Mouse (Mus musculus): ENCODE results near the gene D630045J12Rik. TPM values are rescaled to one million over a fixed set of nuclear protein-coding genes. Genes with fewer than 3 reads are reported as not detected.
A peak's percentile ranks its signal among the peaks of the same experiment; 100 is the strongest.

Gene D630045J12Rik
- 8.1 and 8.2 TPM in 2 replicates for polyA plus RNA-seq (2015; fragmentation: Nextera tagmentation; extraction: Ambion mirVana)

DNA sequence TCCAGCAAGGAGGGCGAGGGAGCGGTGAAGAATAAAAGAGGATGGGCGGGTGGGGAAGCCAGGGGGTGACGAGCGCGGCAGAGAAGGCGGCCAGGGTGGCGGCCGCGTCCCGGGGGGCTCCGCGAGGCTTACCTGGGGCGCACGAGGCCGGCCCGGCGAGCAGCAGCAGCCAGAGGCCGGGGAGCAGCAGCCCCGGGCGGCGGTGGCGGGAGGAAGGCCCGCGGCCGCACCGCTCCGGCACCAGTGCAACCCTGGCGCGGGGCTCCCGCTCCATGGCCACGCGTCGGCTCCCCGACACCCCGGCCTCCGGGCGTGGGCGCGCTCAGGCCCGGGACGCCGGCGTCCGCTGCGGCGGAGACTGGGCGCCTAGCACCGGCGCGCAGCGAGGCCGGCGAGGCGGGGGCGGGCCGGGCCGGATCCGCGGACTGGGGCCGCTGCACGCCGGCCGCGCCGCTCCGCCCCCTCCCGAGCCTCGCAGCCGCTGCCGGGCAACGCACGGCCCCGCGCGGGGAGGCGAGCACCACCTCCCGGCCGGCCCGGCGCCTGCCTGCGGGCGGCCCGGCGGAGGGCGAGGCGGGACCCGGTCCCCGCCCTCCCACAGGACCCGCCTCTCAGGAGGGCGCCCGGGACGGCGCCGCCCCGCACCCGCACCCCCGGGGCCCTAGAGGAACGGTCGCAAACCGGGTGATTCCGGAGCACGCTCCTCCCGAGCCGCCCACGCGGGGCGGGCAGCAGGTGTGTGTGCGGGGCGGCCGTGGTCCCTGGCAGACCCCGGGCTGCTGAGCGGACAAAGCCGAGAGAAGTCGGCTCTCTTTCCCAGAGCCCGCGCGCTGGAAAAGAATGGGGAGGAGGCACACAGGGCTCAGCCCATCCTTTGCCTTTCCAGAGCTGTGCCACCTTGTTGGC, at the start of gene D630045J12Rik:
Gene D630045J12Rik (minus strand): TSS at position 274 of the 906 bp plus-strand sequence.
- H3K4me3 ChIP-seq: peak within 1 kb of the TSS; percentile 86
- H3K9me3 ChIP-seq: no peaks in the 10 kb centered on the region
- peak; percentile 93 for ATAC-seq (ENCODE audit: low FRiP score, low read depth)
- peaks cover 23% of the 10 kb centered on the region for H3K4me1 ChIP-seq
- peak within 1 kb of the TSS; percentile 71 for H3K4me2 ChIP-seq (replicated peaks)
- no peaks in the 10 kb centered on the region for H3K27me3 ChIP-seq
- H3K27ac ChIP-seq: peak within 1 kb of the TSS; percentile 80
- WGBS: under 1% methylated on average over 77 of the region's 118 CpGs
- no peaks in the 10 kb centered on the region for H3K36me3 ChIP-seq
- H3K9ac ChIP-seq: peak within 1 kb of the TSS; percentile 97

DNA sequence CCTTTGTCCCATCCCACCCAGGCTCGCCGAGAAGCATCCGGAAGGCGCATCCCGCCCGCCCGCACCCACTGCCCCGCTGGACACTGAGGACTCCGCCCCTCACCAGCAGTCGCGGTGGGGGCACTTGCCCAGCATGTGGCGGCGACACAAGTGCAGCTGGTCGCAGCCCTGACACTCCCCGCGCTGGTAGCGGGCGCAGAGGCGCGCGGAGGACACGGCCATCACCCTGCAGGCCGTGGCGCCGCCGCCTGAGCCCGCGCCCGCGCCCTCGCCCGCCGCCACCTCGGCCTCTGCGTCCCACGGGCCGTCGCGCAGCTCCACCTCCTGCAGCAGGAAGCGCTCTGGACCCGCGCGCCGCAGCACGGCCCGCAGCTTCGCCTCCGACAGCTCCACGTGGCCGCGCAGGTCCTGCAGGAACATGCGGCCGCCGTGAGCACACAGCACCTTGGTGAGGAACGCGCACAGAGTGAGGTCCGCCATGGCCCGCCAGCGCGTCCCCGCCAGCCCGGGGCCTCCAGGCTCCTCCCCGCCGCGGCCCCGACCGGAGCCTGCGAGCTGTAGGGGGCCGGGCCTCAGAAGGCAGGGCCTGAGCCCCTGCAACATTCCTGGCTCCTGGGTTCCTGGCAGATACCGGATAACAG, 45.1 kb upstream of the D630045J12Rik start, which contains the start of gene Zc3hav1l:
Gene Zc3hav1l (minus strand): TSS at position 499 of the 641 bp plus-strand sequence.
- under 1% methylated on average over 70 of the region's 70 CpGs for WGBS
- H3K9me3 ChIP-seq: 0 out of 2 replicates have a peak, but pooled peaks cover under 1% of the 10 kb centered on the region

DNA sequence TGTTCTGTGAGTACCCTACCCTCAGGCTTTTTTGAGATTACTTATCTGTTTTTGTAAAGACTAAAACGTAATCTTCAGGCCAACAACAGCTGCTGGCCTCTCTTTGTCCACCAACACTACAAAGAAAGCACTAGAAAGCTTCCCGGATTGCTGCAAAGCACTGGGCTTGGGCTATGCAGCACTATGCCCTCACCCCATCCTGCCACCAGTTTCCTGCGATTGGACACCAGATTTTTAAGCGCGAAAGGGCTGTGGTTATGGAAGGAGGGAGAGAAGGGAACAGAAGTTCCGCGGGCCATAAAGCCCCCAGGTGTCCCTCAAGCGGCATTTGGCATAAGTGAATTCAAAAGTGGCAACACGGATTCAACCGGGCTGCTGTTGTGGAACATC, 44.4 kb upstream of the D630045J12Rik start:
- peak overlapping the region; percentile 99 for H3K9ac ChIP-seq
- peak; percentile 38; the same call in 1 of the 2 replicates for ATAC-seq (ENCODE audit: low FRiP score, low read depth)
- peak overlapping the region; percentile 97 for H3K27ac ChIP-seq
- peaks cover 14% of the 10 kb centered on the region for H3K4me1 ChIP-seq
- peaks cover 36% of the 10 kb centered on the region for H3K36me3 ChIP-seq
- no peaks in the 10 kb centered on the region for H3K9me3 ChIP-seq
- no peaks in the 10 kb centered on the region for H3K27me3 ChIP-seq
- under 1% methylated on average over 10 of the region's 10 CpGs for WGBS
- H3K4me3 ChIP-seq: peak overlapping the region; percentile 83
- peak overlapping the region; percentile 73 for H3K4me2 ChIP-seq (replicated peaks)

More for the DNA sequence above, 45.1 kb upstream of the D630045J12Rik start, which contains the start of gene Zc3hav1l:
- Histone ChIP-seq H3K36me3 (peaks cover 30% of the 10 kb centered on the region), H3K27me3 (no peaks in the 10 kb centered on the region), H3K9ac (peak within 1 kb of the TSS; percentile 99), H3K4me2 (replicated peaks) (peak within 1 kb of the TSS; percentile 73), H3K4me3 (peak within 1 kb of the TSS; percentile 83), H3K4me1 (peaks cover 14% of the 10 kb centered on the region), H3K27ac (peak within 1 kb of the TSS; percentile 97)
- ATAC-seq (ENCODE audit: low FRiP score, low read depth): peak; percentile 98

DNA sequence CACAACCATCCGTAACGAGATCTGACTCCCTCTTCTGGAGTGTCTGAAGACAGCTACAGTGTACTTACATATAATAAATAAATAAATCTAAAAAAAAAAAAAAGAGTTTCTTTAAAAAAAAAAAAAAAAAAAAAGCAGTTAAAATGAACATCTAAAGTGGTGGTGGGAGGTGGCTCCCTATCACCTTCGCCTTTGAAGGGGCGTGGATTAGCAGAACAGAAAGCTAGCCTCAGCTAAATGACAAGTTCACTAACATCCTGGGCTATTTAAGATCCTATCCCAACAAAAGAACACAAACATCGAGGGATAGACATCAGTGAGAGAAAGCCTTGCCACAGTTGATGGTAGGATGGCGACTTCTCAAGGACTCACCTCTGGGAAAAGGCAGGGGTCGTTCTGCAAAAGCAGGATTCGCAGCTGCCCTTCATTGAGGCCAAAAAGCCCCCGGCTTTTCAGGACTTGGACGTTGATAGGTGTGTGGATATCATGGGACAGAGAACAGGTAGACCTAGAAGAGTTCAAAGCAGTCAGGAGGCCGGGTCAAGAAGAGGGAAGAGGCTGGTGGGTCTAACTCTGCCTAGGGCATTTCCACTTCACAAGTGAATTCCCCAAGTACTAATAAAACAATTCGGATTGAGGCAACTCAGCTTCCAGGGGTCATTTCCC, 43.9 kb upstream of the D630045J12Rik start:
- Histone ChIP-seq H3K4me1 (peaks cover 14% of the 10 kb centered on the region), H3K4me2 (replicated peaks) (peak overlapping the region; percentile 73), H3K4me3 (peak overlapping the region; percentile 83), H3K27ac (peak overlapping the region; percentile 97), H3K36me3 (peaks cover 41% of the 10 kb centered on the region), H3K9me3 (no peaks in the 10 kb centered on the region), H3K27me3 (no peaks in the 10 kb centered on the region), H3K9ac (peak overlapping the region; percentile 99)
- no peak for ATAC-seq (ENCODE audit: low FRiP score, low read depth)
- 40% methylated on average over 12 of the region's 12 CpGs for WGBS

DNA sequence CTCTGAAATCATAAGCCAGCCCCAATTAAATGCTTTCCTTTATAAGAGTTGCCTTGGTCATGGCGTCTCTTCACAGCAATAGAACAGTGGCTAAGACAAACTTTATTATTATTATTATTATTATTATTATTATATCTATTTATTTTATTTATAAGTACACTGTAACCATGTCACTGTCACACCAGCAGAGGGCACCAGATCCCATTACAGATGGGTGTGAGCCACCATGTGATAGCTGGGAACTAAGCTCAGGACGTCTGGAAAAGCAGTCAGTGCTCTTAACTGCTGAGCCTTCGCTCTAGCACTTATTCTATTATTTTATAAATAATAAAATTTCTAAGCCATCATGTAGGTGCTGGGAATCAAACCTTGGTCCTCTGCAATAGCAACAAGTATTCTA, 39.9 kb upstream of the D630045J12Rik start:
- WGBS: 73% methylated on average over 3 of the region's 3 CpGs

DNA sequence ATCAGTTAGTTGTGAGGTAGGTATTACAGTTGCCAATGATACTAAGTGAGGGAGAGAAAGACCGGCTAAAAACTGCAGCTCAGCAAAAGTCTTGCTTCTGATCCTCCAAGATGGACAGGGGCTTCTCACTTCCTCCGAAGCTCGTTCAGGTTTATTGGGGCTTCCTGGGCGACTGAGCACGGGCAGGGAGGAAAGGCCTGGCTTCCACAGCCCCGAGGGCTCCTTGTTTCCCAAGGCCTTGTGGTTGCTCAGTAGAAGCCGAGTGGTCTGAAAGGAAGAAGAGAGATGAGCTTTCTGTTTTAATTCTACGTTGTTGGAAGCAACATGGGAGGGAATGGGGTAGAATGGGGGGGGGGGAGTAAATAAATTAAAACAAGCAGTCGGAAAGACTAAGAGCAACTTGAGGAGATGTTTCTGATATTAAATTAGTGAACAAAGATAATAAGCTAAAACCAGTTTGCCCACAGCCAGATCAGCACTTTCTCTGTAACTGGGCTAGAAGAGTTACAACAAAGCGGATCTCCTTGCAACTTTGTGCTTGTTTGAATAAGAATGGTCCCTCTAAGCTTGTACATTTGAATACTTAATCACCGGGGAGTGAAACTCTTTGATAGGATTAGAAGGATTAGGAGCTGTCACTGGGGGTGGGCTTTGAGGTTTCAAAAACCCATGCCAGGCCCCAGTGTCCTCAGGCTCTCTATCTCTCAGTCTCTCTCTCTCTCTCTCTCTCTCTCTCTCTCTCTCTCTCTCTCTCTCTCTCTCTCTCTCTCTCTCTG, 39.2 kb upstream of the D630045J12Rik start:
- ATAC-seq (ENCODE audit: low FRiP score, low read depth): no peak
- Histone ChIP-seq H3K27me3 (no peaks in the 10 kb centered on the region), H3K4me1 (peaks cover 5% of the 10 kb centered on the region), H3K36me3 (peaks cover 87% of the 10 kb centered on the region), H3K4me3 (no peak overlapping the region), H3K9me3 (no peaks in the 10 kb centered on the region), H3K4me2 (replicated peaks) (no peak overlapping the region), H3K27ac (no peak overlapping the region), H3K9ac (no peak overlapping the region)
- WGBS: 58% methylated on average over 11 of the region's 11 CpGs

More for the DNA sequence above, 39.9 kb upstream of the D630045J12Rik start:
- Histone ChIP-seq H3K4me2 (replicated peaks) (no peak overlapping the region), H3K27me3 (no peaks in the 10 kb centered on the region), H3K36me3 (peaks cover 81% of the 10 kb centered on the region), H3K9me3 (no peaks in the 10 kb centered on the region), H3K4me3 (no peak overlapping the region), H3K9ac (no peak overlapping the region), H3K4me1 (peaks cover 7% of the 10 kb centered on the region), H3K27ac (no peak overlapping the region)
- no peak for ATAC-seq (ENCODE audit: low FRiP score, low read depth)

DNA sequence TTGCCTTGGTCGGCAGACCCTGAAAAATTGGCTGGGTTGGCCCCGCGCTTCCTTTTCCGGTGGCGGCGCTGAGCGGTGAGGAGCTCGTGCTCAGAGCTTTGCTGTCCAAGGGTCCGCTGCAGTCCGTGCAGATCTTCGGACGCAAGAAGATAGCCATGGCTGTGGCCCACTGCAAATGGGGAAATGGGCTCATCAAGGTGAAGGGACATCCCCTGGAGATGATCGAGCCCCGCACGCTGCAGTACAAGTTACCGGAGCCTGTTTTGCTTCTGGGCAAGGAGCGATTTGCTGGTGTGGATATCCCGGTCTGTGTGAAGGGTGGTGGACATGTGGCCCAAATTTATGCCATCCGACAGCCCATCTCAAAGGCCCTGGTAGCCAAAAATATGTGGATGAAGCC, 30.6 kb upstream of the D630045J12Rik start:
- H3K4me1 ChIP-seq: no peaks in the 10 kb centered on the region
- ATAC-seq (ENCODE audit: low FRiP score, low read depth): no peak
- peaks cover 22% of the 10 kb centered on the region for H3K9me3 ChIP-seq
- H3K27ac ChIP-seq: no peak overlapping the region
- peaks cover 59% of the 10 kb centered on the region for H3K36me3 ChIP-seq
- WGBS: 96% methylated on average over 19 of the region's 19 CpGs
- no peak overlapping the region for H3K9ac ChIP-seq
- no peaks in the 10 kb centered on the region for H3K27me3 ChIP-seq
- no peak overlapping the region for H3K4me3 ChIP-seq
- no peak overlapping the region for H3K4me2 ChIP-seq (replicated peaks)

DNA sequence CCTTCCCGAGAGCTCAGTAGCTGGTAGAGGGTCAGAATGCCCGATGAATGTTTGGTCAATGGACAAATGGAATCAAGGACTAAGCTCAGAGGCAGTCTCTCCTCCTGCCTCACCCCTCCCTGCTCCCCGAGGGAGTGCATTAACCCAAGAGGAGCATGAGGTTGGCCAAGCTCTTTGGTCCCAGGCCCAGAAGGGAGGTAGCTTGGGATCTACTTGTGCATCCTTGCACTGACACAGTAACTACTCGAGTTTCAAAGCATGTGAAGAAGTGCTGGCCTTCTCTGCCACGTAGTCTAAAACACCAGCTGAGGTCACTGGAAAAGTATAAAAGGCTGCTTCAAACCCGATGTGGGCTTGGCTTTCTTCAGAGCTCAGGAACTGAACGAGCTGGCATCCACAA, 10.7 kb upstream of the D630045J12Rik start:
- Histone ChIP-seq H3K27me3 (no peaks in the 10 kb centered on the region), H3K4me1 (no peaks in the 10 kb centered on the region), H3K36me3 (no peaks in the 10 kb centered on the region), H3K4me2 (replicated peaks) (no peak overlapping the region), H3K27ac (no peak overlapping the region), H3K4me3 (no peak overlapping the region), H3K9ac (no peak overlapping the region), H3K9me3 (no peaks in the 10 kb centered on the region)
- no peak for ATAC-seq (ENCODE audit: low FRiP score, low read depth)
- WGBS: 73% methylated on average over 7 of the region's 7 CpGs

DNA sequence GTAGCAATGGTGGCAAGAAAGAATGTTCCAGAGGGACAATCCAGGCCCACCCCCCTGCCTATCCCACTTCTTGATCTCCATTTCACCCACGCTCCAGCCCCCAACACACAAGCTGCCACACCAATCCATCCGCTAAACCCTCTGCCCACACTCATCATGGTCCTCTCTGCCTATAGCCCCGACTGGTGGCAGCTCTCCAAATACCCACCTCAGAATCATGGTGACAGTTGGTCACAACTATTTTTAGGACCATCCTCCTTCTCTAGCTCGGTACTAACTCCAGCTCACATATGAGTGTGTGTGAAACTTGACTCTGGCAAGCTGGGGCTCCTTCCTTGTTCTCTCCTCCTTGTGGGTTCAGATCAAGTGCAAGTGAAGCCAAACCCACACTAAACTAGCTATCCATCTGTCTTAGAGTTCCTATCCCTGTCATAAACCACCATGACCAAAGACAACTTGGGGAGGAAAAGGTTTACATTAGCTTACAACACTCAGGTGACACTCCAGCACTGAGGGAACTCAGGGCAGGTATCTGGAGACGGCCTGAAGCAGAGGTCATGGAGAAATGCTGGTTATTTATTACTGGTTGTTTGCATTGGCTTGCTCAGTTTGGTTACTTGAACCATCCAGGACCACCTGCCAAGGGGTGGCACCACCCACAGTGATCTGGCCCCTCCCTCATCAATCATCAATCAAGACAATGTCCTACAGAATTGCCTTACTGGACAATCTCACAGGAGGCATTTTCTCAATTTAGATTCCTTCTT, 9.8 kb upstream of the D630045J12Rik start:
- ATAC-seq (ENCODE audit: low FRiP score, low read depth): no peak
- 70% methylated on average over 5 of the region's 5 CpGs for WGBS
- H3K4me2 ChIP-seq (replicated peaks): no peak overlapping the region
- no peak overlapping the region for H3K27ac ChIP-seq
- no peaks in the 10 kb centered on the region for H3K27me3 ChIP-seq
- no peak overlapping the region for H3K4me3 ChIP-seq
- H3K9me3 ChIP-seq: no peaks in the 10 kb centered on the region
- no peak overlapping the region for H3K9ac ChIP-seq
- H3K4me1 ChIP-seq: no peaks in the 10 kb centered on the region
- no peaks in the 10 kb centered on the region for H3K36me3 ChIP-seq

DNA sequence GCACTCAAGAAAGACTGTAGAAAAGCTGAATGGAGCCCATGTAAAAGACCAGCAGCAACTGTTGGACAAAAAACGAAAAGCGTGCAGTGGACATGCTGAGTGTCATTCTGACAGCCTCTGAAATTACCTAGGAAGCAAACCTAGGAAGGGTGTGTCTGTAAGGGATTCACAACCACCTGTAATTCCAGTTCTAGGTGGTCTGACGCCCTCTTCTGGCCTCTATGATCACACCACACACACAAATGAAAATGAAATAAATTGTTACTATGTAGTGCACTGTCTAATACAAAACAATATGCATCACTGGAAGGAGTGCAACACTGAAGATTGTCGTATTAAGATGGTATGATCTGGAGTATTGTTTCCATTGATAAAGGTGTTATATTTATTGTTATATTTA, 8.1 kb upstream of the D630045J12Rik start:
- H3K9ac ChIP-seq: no peak overlapping the region
- no peaks in the 10 kb centered on the region for H3K36me3 ChIP-seq
- no peak for ATAC-seq (ENCODE audit: low FRiP score, low read depth)
- 73% methylated on average over 4 of the region's 4 CpGs for WGBS
- no peak overlapping the region for H3K4me2 ChIP-seq (replicated peaks)
- H3K9me3 ChIP-seq: no peaks in the 10 kb centered on the region
- H3K4me3 ChIP-seq: no peak overlapping the region
- no peaks in the 10 kb centered on the region for H3K27me3 ChIP-seq
- no peak overlapping the region for H3K27ac ChIP-seq
- H3K4me1 ChIP-seq: no peaks in the 10 kb centered on the region

DNA sequence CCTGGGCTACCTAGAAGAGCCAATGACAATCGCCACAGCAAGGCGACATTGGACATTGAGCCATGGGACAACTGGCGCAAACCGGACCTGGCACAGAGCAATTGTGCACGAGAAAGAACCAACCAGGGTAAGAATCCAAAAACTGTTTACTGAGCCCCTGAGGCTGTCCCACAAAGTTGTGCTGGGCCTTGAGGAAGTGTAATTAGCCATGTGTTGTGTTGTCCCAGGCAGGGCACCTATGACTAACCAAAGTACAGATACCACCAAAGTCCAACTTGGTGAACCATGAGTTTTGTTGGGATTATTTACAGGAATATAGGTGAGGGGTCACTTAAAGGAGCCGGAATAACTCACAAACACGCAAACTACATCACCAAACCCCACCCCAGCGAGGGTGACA, 3.7 kb upstream of the D630045J12Rik start:
- 94% methylated on average over 8 of the region's 8 CpGs for WGBS
- no peak overlapping the region for H3K9ac ChIP-seq
- H3K4me2 ChIP-seq (replicated peaks): no peak overlapping the region
- no peak overlapping the region for H3K27ac ChIP-seq
- no peak for ATAC-seq (ENCODE audit: low FRiP score, low read depth)
- peaks cover 9% of the 10 kb centered on the region for H3K4me1 ChIP-seq
- no peaks in the 10 kb centered on the region for H3K36me3 ChIP-seq
- H3K27me3 ChIP-seq: no peaks in the 10 kb centered on the region
- no peak overlapping the region for H3K4me3 ChIP-seq
- no peaks in the 10 kb centered on the region for H3K9me3 ChIP-seq

Measured in limb, embryonic 13.5 days (tissue).